Mouse (Mus musculus) stomach, embryonic 16.5 days (tissue): ENCODE results near the gene Snrnp70. TPM values are rescaled to one million over a fixed set of nuclear protein-coding genes. Genes with fewer than 3 reads are reported as not detected.
A peak's percentile ranks its signal among the peaks of the same experiment; 100 is the strongest.
"Not testable (repeated sequence)": the region's sequence is repeated elsewhere in the genome, so short reads cannot be mapped to it uniquely, and the experiment has no call there.

ENCODE experiments used
- ATAC-seq: fragments of 200-750 bp; cut with Nextera tagmentation; 2 replicates; pipeline ENCODE4 v1.8.0; 2017; ENCODE audit warnings: moderate number of reproducible peaks, moderate TSS enrichment; ENCODE audit not compliant: insufficient read depth, low FRiP score
- H3K27ac ChIP-seq: fragments of 300-500 bp; sonication (generic); 2 replicates; pipeline ENCODE4 v1.5.1; 2014; ENCODE audit warnings: low read length
- H3K27me3 ChIP-seq: fragments of 300-500 bp; sonication (generic); 2 replicates; pipeline ENCODE4 v1.6.1; 2014; ENCODE audit warnings: low read length, control low read depth, mixed read lengths; ENCODE audit not compliant: control insufficient read depth, insufficient read depth
- H3K36me3 ChIP-seq: fragments of 300-500 bp; sonication (generic); 2 replicates; pipeline ENCODE4 v1.6.1; 2014; ENCODE audit warnings: low read length; ENCODE audit not compliant: control insufficient read depth, insufficient read depth
- H3K4me1 ChIP-seq: fragments of 300-500 bp; sonication (generic); 2 replicates; pipeline ENCODE4 v1.6.1; 2014; ENCODE audit warnings: low read length, control low read depth, mixed read lengths; ENCODE audit not compliant: control insufficient read depth, insufficient read depth
- H3K4me2 ChIP-seq: fragments of 300-500 bp; sonication (generic); 2 replicates; pipeline ENCODE4 v1.6.1; 2014; ENCODE audit warnings: low read depth, low read length, mixed read lengths
- H3K4me3 ChIP-seq: fragments of 300-500 bp; sonication (generic); replicated peaks from 2 replicates; pipeline ENCODE4 v1.5.1; 2014; ENCODE audit warnings: mild to moderate bottlenecking, low read length
- H3K9ac ChIP-seq: fragments of 300-500 bp; sonication (generic); 2 replicates; pipeline ENCODE4 v1.6.1; 2014; ENCODE audit warnings: low read length
- H3K9me3 ChIP-seq: fragments of 300-500 bp; sonication (generic); replicated peaks from 2 replicates; pipeline ENCODE4 v1.6.1; 2016; ENCODE audit warnings: low read length, control low read depth; ENCODE audit not compliant: control insufficient read depth
- WGBS: fragments of 180-500 bp; shearing (Covaris S2); extraction: QIAGEN DNeasy Blood & Tissue Kit; methylation state at CpG from one replicate; pipeline ENCODE4 v1.1.7; 2014; 5-methylcytosine and 5-hydroxymethylcytosine counted together
- polyA plus RNA-seq: library from polyadenylated mRNA; unstranded; fragments of >200 nt; fragmentation: Nextera tagmentation; extraction: Ambion mirVana; gene quantifications from 2 replicates; pipeline ENCODE4 v1.2.1, GENCODE M21; 2015

Gene Snrnp70
- polyA plus RNA-seq, 1 experiment from 2014 or later: 162 TPM

DNA sequence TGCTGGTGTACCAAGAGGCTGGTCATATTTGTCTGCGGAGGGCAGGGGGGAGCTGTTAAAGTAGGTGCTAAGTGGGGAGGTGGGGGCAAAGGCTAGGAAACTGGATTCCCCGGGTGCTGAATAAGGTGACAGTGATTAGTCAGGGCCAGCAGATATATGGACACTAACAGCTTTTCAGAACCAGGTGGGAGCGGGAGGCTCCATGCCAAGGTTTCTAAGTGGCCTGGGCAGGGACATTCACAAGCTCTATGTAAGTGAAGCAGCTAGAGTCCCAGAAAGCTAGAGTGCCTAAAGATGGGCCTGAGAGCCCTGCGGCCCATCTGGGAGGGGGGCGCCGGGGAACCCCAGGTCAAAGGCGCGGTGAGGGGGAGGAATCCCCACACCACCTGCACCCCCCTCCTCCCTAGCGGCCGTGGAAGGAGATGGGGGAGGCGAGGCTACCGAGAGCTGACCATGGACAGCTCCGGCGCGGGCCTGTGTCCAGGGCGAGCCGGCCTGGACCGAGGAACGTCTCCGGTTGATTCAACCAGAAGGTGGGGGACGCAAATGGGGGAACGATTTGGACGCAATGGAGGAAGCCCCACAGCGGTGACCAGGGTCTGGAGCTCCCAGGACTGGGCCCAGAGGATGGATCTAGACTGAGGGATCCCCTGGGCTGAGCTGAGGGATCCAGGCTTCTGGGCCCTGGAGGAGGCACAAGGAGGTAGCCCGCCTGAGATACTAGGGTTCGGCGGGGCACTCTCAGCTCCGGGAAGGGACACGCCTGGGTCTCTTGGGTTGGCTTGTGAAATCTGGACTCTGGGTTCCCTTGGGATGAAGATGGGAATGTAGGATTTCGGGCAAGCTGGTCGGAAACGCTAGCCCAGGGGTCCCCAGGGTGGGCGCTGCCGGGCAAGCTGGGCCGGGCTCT is 29.5 kb downstream of the Snrnp70 start:
- 4% methylated on average over 35 of the region's 35 CpGs for WGBS
- Histone ChIP-seq H3K27me3 (peaks cover 30% of the 10 kb centered on the region), H3K4me1 (peaks cover 28% of the 10 kb centered on the region), H3K36me3 (no peaks in the 10 kb centered on the region), H3K27ac (no peak overlapping the region; the same call in none of the 2 replicates), H3K4me2 (peak overlapping the region; percentile 97), H3K4me3 (peak overlapping the region; percentile 63), H3K9ac (peak overlapping the region; percentile 76), H3K9me3 (no peaks in the 10 kb centered on the region)
- ATAC-seq: no peak

DNA sequence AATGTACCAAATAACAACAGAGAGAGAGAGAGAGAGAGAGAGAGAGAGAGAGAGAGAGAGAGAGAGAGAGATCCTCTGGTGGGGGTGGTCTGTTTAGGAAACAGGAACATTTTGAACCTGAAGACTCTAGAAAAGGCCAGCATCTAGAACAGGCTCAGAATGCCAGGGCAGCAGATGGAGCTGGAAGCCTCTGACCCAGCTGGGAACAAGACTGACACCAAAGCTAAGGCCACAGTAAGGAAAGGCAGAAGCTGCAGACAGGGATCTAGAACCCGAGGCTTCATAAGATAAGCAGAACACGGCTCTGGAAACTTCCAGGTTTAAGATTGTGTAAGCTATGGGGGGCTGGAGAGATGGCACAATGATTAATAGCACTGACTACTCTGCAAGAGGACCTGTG is 31.6 kb downstream of the Snrnp70 start:
- Histone ChIP-seq H3K4me2 (no peak overlapping the region), H3K4me1 (peaks cover 17% of the 10 kb centered on the region), H3K9ac (no peak overlapping the region), H3K36me3 (no peaks in the 10 kb centered on the region), H3K27ac (peak overlapping the region; percentile 19; the same call in 1 of the 2 replicates), H3K4me3 (no peak overlapping the region), H3K27me3 (peaks cover 28% of the 10 kb centered on the region), H3K9me3 (no peaks in the 10 kb centered on the region)
- WGBS: 78% methylated on average over 2 of the region's 2 CpGs
- no peak for ATAC-seq

DNA sequence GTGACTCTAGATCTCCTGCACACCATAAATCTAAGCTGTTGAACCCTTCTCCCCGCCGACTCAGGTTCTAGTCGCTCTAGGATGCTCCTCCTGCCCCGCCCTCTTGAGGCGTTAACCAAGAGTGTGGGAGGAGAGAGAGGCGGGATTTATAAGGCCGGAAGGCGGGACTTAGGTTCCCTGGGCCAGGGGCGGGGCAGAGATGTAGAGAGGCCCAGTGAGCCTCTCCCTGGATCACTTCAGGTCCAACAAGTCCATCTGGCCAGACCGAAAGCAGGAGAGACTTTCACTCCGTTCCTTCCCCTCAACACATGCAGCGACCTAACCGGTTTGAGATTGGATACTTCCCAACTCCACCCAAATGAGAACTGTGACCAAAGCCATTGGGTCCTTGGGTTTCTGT is 32.7 kb downstream of the Snrnp70 start:
- Histone ChIP-seq H3K9me3 (no peaks in the 10 kb centered on the region), H3K36me3 (no peaks in the 10 kb centered on the region), H3K27ac (peak overlapping the region; percentile 76; the same call in 1 of the 2 replicates), H3K27me3 (peaks cover 20% of the 10 kb centered on the region), H3K4me1 (peaks cover 15% of the 10 kb centered on the region), H3K4me2 (0 out of 2 replicates have a peak overlapping the region, but pooled peaks have one; percentile 77), H3K9ac (no peak overlapping the region), H3K4me3 (no peak overlapping the region)
- 4% methylated on average over 13 of the region's 13 CpGs for WGBS
- peak; percentile 24; the same call in 1 of the 2 replicates for ATAC-seq

DNA sequence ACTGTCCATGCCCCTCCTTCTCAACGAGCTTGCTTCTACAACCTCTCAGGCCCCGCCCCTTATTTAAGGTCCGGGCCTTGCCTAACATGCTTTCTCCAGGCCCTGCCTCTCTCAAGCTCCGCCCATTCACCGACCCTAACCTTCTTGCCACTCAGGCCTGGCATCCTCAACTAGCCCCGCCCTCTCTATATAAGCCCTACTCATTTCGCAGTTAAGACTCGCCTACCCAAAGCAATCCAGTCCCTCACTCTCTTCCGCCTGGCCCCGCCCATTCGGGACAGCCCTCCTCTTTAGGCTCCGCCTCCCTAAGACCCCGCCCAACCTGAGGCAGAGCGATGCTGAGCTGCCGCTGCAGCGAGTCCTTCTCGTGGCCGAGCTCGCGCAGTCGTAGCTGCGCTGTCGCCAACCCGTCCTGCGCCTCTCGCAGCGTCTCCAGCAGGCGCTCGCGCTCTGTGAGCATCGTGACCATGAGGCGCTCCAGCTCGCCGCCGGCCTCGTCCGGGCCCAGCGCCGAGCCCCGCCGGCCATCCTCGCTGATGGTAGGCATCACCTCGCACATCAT is 34.2 kb downstream of the Snrnp70 start:
- Histone ChIP-seq H3K9me3 (no peaks in the 10 kb centered on the region), H3K27me3 (peaks cover 20% of the 10 kb centered on the region), H3K4me1 (peaks cover 9% of the 10 kb centered on the region; the same call in 1 of the 2 replicates), H3K36me3 (no peaks in the 10 kb centered on the region), H3K4me3 (peak overlapping the region; percentile 46), H3K27ac (no peak overlapping the region), H3K4me2 (peak overlapping the region; percentile 77), H3K9ac (peak overlapping the region; percentile 69)
- ATAC-seq: peak; percentile 83
- under 1% methylated on average over 43 of the region's 43 CpGs for WGBS

DNA sequence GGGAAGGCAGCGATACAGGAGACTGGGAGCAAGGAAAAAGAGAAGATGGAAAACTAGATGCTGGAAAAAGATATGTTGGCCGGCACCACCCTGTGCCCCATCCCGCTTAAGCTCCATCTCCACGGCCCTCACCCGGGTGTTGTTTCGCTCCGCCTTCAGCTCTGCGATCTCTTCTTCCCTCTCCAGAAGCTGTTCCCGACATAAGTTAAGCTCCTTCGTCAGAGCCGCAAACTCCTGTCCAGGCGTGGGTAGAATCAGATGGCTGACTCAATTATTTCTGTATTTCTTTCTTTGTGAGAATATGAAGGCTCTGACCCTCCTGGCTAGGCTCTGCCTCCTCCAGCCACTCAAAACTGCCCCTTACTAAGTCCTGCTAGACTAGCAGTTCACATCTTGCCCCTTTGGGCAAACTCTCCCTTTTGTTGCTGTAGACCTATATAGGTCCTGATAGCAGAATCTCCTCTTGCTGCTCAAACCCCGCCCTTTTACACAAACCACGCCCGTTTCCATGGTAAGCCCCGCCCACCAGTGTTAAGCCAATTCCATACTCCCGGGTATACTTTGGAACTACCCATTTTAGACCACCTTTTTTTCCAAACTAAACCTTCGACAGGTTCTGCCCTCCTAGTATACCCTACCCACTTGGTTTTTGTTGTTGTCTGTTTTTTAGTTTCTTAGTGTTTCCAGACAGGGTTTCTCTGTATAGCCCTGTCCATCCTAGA is 35.0 kb downstream of the Snrnp70 start:
- H3K36me3 ChIP-seq: no peaks in the 10 kb centered on the region
- H3K27me3 ChIP-seq: peaks cover 20% of the 10 kb centered on the region
- peak overlapping the region; percentile 46; the same call in 1 of the 2 replicates for H3K4me3 ChIP-seq
- H3K9me3 ChIP-seq: no peaks in the 10 kb centered on the region
- 40% methylated on average over 18 of the region's 18 CpGs for WGBS
- ATAC-seq: no peak
- no peak overlapping the region for H3K9ac ChIP-seq
- H3K4me1 ChIP-seq: peaks cover 6% of the 10 kb centered on the region; the same call in 1 of the 2 replicates
- no peak overlapping the region for H3K27ac ChIP-seq
- peak overlapping the region; percentile 77 for H3K4me2 ChIP-seq

DNA sequence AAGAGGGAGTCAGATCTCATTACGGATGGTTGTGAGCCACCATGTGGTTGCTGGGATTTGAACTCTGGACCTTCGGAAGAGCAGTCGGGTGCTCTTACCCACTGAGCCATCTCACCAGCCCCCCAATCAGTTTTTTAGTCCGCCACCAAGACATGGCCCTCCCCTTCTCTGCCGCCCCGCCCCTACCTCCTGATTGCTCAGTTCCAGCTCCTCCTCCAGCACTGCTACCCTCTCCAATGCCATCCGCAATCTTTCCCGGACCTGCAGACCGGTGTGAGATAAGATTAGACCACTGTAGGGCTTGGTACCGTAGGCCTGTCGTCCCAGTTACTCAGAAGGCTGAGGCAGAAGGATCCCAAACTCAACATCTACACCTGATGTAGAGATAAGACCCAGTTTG is 36.5 kb downstream of the Snrnp70 start:
- H3K4me3 ChIP-seq, H3K27ac ChIP-seq, H3K9me3 ChIP-seq, H3K4me2 ChIP-seq, H3K9ac ChIP-seq, ATAC-seq, H3K4me1 ChIP-seq, H3K36me3 ChIP-seq: not testable (repeated sequence)
- WGBS: 55% methylated on average over 10 of the region's 11 CpGs
- peaks cover 20% of the 10 kb centered on the region for H3K27me3 ChIP-seq

DNA sequence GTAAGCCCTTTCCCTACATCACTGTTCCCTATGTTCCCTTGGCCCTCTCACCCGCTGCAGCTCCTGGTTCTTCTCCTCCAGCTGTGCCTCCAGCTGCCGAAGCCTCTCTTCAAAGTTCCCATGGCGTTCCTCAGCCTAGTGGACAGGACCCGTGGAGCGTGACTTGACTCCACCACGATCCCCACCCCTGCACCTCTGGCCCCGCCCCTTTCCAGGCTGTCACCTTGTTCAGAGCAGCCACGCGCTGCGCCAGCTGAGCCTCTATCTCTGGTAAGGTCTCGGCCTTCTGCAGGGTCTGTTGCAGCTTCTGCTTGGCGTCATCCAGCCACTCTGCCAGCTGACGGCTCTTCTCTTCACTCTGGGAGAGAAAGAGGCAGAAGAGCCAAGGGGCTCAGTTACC is 39.5 kb downstream of the Snrnp70 start:
- 37% methylated on average over 13 of the region's 13 CpGs for whole genome bisulfite sequencing
- H3K36me3 ChIP-seq: no peaks in the 10 kb centered on the region
- ATAC-seq: no peak

DNA sequence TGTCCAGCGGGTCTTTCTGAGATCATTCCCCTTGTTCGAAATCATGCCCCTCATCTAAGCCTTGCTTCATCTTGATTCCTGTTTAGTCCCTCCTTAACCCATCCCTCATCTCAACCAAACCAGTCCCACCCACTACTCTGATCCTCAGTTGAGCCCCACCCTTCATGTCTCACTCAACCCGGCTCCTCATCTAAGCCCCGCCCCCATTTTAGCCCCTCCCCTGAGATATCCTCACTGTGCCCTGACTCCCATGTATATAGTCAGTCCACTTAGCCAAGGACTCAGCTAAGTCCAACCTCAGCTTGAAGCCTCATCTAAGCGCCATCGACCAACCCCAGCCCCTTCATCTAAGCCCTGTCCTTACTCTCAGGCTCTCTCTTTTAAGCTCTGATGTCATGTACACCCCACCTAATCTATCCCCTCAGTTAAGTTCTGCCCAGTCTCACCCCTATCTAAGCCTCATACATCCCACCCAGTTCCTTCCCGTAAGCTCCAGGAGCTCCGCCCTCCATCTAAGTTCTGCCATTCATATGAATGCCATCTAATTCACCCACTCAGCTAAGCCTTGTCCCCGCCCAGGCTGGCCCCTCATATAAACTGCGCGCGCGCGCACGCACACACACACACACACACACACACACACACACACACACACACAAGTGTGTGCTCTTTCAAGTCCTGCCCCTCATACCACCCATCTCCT is 40.1 kb downstream of the Snrnp70 start:
- Histone ChIP-seq H3K9me3 (no peaks in the 10 kb centered on the region), H3K9ac (no peak overlapping the region), H3K27ac (no peak overlapping the region), H3K4me3 (no peak overlapping the region), H3K27me3 (peaks cover 6% of the 10 kb centered on the region; the same call in 1 of the 2 replicates), H3K36me3 (no peaks in the 10 kb centered on the region), H3K4me2 (no peak overlapping the region), H3K4me1 (no peaks in the 10 kb centered on the region)
- WGBS: 65% methylated on average over 15 of the region's 15 CpGs
- ATAC-seq: 0 out of 2 replicates have a peak, but pooled peaks have one; percentile 33

More for the DNA sequence above, 39.5 kb downstream of the Snrnp70 start:
- H3K4me2 ChIP-seq: no peak overlapping the region
- H3K9me3 ChIP-seq: no peaks in the 10 kb centered on the region
- H3K9ac ChIP-seq: no peak overlapping the region
- H3K4me3 ChIP-seq: no peak overlapping the region
- H3K4me1 ChIP-seq: 0 out of 2 replicates have a peak, but pooled peaks cover under 1% of the 10 kb centered on the region
- peaks cover 9% of the 10 kb centered on the region; the same call in 1 of the 2 replicates for H3K27me3 ChIP-seq
- H3K27ac ChIP-seq: no peak overlapping the region
